Mouse (Mus musculus) testis, adult 2 months (tissue): ENCODE measurements around the gene Prmt1.

ENCODE experiments used
- CTCF ChIP-seq: fragments of 200-500 bp; IDR thresholded peaks from 2 replicates; pipeline ENCODE4 v1.5.1; 2012; ENCODE audit warnings: low read depth, mild to moderate bottlenecking, inconsistent platforms, low read length, moderate library complexity; ENCODE audit not compliant: control insufficient read depth, insufficient read depth, insufficient replicate concordance
- POLR2A ChIP-seq: fragments of 200-500 bp; IDR thresholded peaks from 2 replicates; pipeline ENCODE4 v1.6.1; 2012; ENCODE audit warnings: low read depth, mild to moderate bottlenecking, inconsistent platforms, low read length, moderate library complexity; ENCODE audit not compliant: control insufficient read depth

GRCm38 (mm10) chr7:45016761-45017160 lies 30.4 kb upstream of the Prmt1 start:
- TF ChIP-seq POLR2A: no peak
- no peak for TF ChIP-seq CTCF
